Mouse (Mus musculus) A20 (cell line): Measurements from ENCODE around the gene Prkce.

Experiments used
- DNase-seq: peaks from one replicate; pipeline ENCODE4 v3.0.0-alpha.2; 2011; ENCODE audit warnings: low read depth, low spot score

Gene Prkce

DNA sequence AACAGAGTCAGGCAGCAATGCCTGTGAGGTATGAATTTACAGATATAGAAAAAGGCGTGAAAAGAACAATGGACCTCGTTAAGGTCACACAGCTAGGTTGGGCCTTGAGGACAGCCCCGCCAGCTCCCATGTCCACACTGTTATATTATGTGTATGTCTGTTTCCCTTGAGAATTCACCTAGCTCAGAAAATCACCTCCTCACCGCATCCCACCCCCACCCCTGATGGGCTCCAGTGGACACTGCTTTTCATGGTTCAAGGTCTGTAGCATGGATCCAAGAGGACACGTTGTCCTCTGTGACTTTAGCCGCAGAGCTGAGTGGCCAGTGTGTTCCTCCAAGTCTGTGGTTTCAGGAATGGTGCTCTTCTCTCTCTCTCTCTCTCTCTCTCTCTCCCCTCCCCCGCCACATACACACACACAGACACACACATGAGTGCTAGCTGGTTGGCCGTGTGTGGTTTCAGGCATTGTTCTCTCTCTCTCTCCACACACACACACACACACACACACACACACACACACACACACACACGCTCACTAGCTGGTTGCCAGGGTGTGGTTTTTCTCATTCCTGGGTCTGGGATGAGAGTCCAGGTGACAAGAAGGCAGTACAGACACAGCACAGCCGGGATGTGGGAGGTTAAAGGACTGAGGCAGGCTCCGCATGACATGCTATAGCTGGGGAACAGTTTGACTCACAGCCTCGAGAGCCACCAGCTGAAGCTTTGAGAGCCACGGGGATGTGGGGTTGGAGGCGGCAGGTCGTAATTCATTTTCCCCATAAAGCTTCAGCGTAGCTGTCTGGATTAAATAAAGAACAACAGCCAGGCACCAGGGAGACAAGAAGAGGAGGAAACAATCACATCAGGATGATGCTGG is 162.7 kb downstream of the Prkce start:
- no peak for DNase-seq

- no peak for DNase-seq
Measured at GRCm38 (mm10) chr17:86331835-86332234, 164.2 kb downstream of the Prkce start.

DNA sequence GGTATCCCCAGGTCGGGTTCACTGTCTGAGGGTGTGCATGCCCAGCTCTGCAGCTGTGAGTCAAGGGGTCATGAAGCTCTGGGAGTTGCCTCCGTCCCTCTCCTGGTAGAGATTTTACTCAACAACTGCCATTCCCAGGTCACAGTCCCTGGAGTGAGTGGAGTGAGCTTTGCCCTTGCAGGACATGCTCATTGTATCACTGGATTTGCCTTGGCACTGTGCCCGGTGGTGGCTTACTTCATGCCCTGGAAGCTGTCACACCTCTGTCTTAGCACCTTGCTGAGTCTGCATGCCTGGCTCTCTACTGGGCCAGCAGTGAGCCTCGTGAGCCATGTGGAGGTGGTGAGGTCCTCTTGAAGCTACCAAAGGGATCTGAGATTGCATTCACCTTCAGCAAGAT is 167.4 kb downstream of the Prkce start:
- no peak for DNase-seq

DNA sequence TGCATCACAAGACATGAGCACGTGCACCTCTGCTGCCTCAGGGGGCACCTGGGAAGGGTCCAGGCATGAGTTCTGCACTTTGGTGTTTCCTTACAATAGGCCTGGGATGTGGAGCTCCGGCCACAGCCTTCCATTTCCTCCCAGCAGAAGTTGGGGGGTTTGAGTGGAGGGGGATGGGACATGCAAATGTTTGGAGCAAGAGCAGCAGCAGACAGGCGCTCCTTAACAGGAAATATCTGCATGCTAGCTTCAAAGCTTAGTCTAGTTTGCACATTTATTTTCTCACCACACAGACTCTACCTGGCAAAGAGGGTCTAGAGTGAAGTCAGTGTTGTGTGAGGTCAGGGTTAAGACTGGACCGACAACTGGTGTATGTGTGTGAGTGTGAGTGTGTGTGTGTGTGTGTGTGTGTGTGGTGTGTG is 169.1 kb downstream of the Prkce start:
- peak; percentile 91 for DNase-seq

GRCm38 (mm10) chr17:86337076-86337475 is 169.5 kb downstream of the Prkce start:
- peak; percentile 94 for DNase-seq

DNA sequence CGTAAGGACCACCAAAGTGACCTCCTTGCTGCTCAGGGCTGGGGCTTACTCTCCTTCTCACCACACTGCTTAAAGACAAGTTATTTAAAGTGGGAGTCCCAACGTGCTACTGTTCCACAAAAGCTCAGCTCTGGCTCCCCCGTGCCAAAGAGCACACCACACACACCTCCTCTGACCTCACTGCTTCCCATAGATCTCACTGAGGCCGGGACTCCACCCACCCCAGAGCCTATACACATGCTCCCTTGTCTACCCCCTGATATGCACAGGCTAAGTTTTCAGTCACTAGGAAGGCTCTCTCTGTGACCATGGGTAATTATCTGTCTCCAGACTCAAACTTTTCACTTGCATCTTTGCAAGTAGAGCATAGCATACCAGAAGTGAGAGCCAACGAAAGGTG is 170.7 kb downstream of the Prkce start:
- DNase-seq, result no peak

DNA sequence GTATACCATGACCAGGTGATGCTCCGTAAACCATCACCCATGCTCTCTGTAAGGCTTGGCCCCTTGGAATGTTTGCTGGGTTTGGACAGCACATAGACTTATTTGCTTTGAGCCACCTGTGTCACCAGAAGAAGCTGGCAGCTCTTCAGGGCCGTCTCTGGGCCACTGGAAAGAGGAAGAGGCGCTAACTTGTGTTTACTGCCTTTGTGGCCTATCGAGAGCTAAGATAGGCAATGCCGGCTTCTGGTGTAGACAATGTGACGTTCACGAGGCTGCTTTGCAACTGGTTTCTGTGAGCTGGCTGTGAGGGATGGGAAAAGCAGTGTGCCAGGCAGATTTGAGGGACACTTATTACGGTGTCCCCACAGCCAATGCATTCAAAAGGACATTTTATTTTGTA is 176.4 kb downstream of the Prkce start:
- DNase-seq, result peak; percentile 70

GRCm38 (mm10) chr17:86345234-86346005 is 177.8 kb downstream of the Prkce start:
- DNase-seq, result no peak

DNA sequence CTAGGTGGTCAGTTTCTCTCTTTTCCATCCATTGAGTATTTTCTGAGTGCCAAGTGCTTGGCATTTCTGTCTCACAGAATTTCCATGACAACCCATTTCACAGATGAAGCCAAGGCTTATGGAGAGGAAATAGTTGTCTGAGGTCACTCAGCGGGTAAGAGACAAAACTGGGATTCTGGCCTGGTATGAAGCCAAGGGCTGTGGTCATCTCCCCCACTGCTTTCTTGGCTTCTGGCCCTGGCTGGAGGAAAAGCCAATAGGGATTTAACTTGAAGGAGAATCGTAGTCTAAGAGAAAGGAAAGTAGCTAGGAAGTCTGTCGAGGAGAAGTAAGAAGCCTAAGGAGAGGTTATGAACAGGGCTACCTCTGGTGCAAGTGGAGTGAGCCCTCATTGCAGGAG is 182.7 kb downstream of the Prkce start:
- no peak for DNase-seq

DNA sequence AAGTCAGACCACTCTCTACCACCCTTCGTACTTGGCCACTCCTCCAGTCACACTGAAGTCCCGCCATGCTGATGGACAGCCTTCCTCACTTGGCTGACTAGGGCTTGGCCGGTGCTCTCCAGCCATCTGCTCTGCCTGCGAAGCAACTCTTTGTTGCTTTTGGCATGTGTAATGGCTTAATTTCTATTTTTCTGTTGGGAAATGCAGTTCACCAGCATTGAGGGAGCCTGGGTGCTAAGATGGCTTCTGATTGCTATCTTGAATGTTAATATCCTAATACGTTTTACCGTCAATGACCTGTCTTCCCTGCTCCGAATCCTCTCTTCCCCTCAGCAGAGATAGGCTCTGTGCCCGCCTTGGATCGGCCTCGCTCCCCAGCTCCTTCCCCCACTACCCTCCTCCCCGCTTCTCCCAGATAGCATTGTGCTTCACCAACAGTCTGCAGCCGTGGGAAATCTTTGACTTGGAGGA is 183.2 kb downstream of the Prkce start:
- DNase-seq, result no peak

GRCm38 (mm10) chr17:86351282-86351681 is 183.7 kb downstream of the Prkce start:
- no peak for DNase-seq

- DNase-seq, result no peak
Measured at GRCm38 (mm10) chr17:86352247-86353037, 184.9 kb downstream of the Prkce start.

DNA sequence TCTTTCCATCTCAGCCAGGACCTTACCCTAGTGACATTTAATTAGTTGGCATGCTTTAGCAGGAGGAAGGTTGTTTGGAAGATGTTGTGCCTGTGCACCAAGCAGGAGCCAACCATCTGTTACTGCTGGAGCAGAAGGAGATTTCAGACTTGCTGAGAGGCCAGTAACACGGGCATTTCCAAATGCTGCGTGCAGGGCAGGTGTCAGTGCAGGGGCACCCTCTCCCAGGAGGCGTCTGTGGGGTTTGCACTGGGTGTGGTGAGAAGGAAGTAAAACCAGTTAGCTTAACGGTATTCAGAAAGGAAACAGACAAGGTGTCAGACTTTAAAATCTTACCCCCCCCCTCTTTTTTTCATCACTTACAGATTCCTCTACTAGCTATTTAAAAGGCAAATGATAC is 186.1 kb downstream of the Prkce start:
- DNase-seq, result peak; percentile 89

GRCm38 (mm10) chr17:86354101-86354500 is 186.5 kb downstream of the Prkce start:
- no peak for DNase-seq

DNA sequence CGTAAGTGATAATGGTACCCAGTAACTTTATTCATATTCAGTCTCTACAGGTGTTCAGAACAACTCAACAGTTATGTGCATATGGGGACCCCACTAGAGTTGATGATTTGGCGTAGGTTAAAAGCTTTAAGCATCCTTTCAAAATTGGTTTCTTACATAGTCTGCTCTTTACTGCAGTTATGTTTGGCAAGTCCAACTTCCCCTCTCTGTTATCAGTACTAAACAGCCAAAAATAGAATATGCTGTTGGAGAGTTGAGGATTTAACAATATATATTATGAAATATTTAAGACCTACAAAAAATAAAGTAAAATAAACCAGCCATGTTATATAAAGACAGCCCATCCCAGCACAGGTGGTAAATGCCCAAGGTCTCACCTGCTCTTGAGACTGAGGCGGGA is 187.3 kb downstream of the Prkce start:
- no peak for DNase-seq

DNA sequence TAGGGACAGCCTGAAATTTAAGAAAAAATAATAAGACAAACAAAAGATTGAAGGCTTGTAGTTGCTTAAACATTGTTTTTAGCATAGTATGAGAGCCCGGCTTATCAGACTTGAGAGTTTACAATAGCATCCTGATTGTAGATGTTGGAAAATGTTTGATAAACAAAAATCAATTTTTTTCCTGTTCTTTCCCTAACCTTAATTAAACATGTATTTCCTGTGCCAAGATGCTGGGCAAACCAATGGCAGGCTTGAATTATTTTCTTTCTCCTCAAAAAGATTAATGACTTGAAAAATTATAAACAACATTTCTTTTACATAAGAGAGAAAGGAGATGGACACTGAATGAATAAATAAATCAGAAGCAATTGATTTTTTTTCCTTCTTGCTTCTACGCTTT is 187.7 kb downstream of the Prkce start:
- no peak for DNase-seq

- DNase-seq, result no peak
Measured at GRCm38 (mm10) chr17:86355772-86356451, 188.3 kb downstream of the Prkce start.

GRCm38 (mm10) chr17:86358388-86358787 is 190.8 kb downstream of the Prkce start:
- DNase-seq, result peak; percentile 68

DNA sequence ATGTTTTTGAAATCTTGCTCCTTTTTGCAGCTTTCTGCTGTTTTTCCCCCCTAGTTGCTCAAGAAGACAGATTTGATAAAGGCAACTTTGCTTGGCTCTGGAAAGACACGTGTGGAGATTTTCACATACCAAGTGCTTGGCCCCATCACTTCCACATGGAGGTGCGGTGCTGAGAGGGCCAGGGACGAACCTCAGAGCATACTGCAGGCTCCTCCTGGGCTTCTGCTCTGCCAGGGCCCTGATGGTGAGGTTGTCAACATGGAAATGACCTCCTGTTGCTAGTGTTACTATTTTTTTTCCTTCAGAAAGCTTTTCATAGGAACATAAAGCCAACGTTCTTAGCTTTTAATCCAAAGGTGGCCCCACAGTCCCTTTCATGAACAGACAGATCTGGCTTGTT is 191.3 kb downstream of the Prkce start:
- no peak for DNase-seq

- DNase-seq, result no peak
Measured at GRCm38 (mm10) chr17:86360849-86361248, 193.3 kb downstream of the Prkce start.

GRCm38 (mm10) chr17:86363356-86363755 is 195.8 kb downstream of the Prkce start:
- no peak for DNase-seq
